Mouse (Mus musculus): ENCODE measurements at regions not wholly inside any gene's neighbourhood (a gene's known extent, or its start where the extent isn't known, plus 50 kb on each side); places are given as distances from the start of the nearest gene placed in this dataset.

- DNase-seq (ENCODE audit: low read depth, low spot score): no peak
- H3K36me3 ChIP-seq (ENCODE audit: control insufficient read depth, insufficient read depth, low read length, poor library complexity, severe bottlenecking): no peaks in the 10 kb centered on the region
- in situ Hi-C loops (cut with MboI; ENCODE audit: low sequenced_read_pairs in 2 of 2, unreplicated experiment in 2 of 2): no loop called here
- H3K9ac ChIP-seq (ENCODE audit: insufficient read depth, low read depth, low read length, poor library complexity, severe bottlenecking): no peak overlapping the region
- no peak overlapping the region for H3K4me3 ChIP-seq (ENCODE audit: insufficient read depth in 1 of 2, low read depth in 1 of 2, low read length in 2 of 2, poor library complexity in 1 of 2, severe bottlenecking in 1 of 2)
- TF ChIP-seq CHD2 (IDR thresholded peaks at IDR 0.05; ENCODE audit: low read depth, low read length) (no peak), MAFK (IDR thresholded peaks at IDR 0.05; ENCODE audit: insufficient read depth, low read depth, low read length) (no peak), HCFC1 (IDR thresholded peaks at IDR 0.05; ENCODE audit: borderline replicate concordance, insufficient read depth, low read length) (no peak), ZNF384 (IDR thresholded peaks at IDR 0.05; ENCODE audit: low read depth, low read length) (no peak), ZC3H11A (IDR thresholded peaks at IDR 0.05; ENCODE audit: borderline replicate concordance, low read depth, low read length) (no peak)
- H3K4me1 ChIP-seq (ENCODE audit: control insufficient read depth in 2 of 2, insufficient read depth in 2 of 2, low read length in 2 of 2, poor library complexity in 1 of 2): no peaks in the 10 kb centered on the region
- no peaks in the 10 kb centered on the region for H3K9me3 ChIP-seq (ENCODE audit: control insufficient read depth, insufficient read depth, low read depth, low read length)
- no peak overlapping the region for H3K27ac ChIP-seq (ENCODE audit: insufficient read depth, low read depth, low read length, poor library complexity, severe bottlenecking)
These were observed 359.9 kb downstream of the Stim2 start for GRCm38 (mm10) chr5:54358221-54358620.
